Mouse (Mus musculus): ENCODE measurements around the gene Etv5.

- TF ChIP-seq POLR2AphosphoS5 (IDR thresholded peaks at IDR 0.05; ENCODE audit: insufficient replicate concordance, low read depth, low read length) (no peak), GATA1 (IDR thresholded peaks at IDR 0.05; ENCODE audit: borderline replicate concordance, low read length) (no peak), CTCF (IDR thresholded peaks at IDR 0.05; ENCODE audit: low read depth, low read length) (no peak), TAL1 (conservative IDR thresholded peaks at IDR 0.05; ENCODE audit: low read depth, low read length) (no peak), GATA2 (IDR thresholded peaks at IDR 0.05; ENCODE audit: borderline replicate concordance, low read depth, low read length) (no peak)
Measured at GRCm38 (mm10) chr16:22428853-22429341, 10.6 kb downstream of the Etv5 start.

Measured in G1E (cell line).